Mouse (Mus musculus): ENCODE measurements around the gene Sf3a3.

The Sf3a3 gene

GRCm38 (mm10) chr4:124773449-124773848 is 58.9 kb downstream of the Sf3a3 start:
- intact Hi-C loops (cut with DNase I) = no loop called here

GRCm38 (mm10) chr4:124773995-124774394 is 59.4 kb downstream of the Sf3a3 start:
- intact Hi-C loops (cut with DNase I) = no loop called here

DNA sequence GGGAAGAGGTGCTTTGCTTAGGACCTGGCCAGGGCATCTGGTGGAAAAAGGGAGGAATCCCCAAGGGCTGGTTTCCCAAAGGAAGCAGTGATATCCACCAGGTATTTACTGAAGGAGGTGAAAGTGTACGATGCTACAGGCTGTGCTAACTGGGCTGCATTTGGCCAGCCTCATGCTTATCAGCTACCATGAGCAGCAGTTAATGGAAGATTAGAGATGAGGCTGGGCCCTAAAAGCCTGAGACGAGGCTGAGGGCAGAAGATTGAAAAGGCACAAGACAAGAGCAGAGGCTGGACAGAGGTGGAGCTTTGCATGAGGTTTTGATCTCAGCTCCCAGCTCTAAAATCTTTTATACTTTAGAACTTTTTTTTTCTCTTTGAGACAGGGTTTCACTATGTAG is 59.9 kb downstream of the Sf3a3 start:
- intact Hi-C loops (cut with DNase I) = no loop called here

- intact Hi-C loops (cut with DNase I) = no loop called here
These were observed 66.8 kb downstream of the Sf3a3 start for GRCm38 (mm10) chr4:124781361-124781760.

Small RNA genes within 50 kb of the gene (microRNA-seq; reads per million reads assigned to microRNA genes)
- 0 reads per million in 2 experiments for gene Gm24721
- 0 reads per million in 2 experiments for gene Mir697
- gene Mir698 = 0.11 to 0.74 reads per million in 2 experiments

Measured in adrenal gland (tissue).